Mouse (Mus musculus): ENCODE results near the gene Olfr1174-ps.

Gene Olfr1174-ps

DNA sequence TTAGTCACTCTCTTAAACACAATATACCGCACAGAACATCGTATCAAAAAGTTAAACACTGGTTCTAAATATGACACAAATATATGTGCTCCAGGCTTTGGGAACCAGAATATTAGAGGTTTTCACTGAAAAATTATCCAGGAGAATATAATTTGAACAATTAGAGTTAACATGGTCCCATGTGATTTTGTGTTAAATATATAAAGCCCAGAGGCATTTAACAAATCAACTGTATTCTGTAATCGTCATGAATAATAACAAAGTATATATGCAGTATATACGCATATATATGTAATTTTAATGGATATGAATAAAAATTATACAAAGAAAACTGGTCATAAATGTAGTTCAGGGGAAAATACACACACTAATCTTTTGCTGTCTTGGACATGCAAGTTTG lies at the start of gene Olfr1174-ps:
Gene Olfr1174-ps (minus strand): TSS at position 101 of the 400 bp plus-strand sequence.
- ATAC-seq (ENCODE audit: low TSS enrichment): no peak

DNA sequence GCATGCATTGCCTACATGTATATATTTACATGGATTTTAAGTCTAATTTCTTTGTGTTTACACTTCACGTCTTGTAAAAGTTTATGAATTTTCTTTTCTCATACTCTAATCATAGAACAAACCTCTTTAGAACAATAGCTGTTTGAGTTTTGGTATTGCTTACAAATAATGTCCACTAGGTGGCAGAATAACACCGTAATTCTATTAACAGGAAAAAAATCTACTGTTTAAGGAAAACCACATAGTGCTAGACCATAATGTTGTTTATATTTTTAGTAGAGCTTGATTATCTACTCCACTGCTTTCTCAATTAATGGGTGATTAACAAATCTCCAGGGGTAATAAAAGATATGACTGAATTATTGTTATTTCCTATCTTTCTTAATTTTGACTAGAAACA lies 41.4 kb upstream of the Olfr1174-ps start:
- ATAC-seq (ENCODE audit: low TSS enrichment): peak; percentile 77

DNA sequence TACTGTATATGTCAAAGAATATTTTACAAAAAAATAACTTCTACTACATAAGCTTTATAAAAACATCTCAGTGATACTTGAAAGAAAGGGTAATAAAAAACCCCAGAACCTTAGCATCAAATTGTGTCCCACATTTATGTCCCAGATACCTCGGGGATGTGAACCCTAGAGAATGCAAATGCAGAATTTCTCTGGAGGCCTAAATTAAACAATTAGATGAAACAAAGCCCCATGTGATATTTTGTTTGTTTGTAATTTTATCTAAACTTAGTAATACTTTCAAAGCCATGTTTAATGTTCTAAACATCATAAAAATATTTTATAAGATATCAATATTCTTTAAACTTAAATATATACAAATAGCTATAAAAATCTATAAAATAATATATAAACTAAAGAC lies 31.5 kb upstream of the Olfr1174-ps start, which contains the start of gene Olfr1177-ps:
Gene Olfr1177-ps (minus strand): TSS at position 101 of the 400 bp plus-strand sequence.
- no peak for ATAC-seq (ENCODE audit: low TSS enrichment)

DNA sequence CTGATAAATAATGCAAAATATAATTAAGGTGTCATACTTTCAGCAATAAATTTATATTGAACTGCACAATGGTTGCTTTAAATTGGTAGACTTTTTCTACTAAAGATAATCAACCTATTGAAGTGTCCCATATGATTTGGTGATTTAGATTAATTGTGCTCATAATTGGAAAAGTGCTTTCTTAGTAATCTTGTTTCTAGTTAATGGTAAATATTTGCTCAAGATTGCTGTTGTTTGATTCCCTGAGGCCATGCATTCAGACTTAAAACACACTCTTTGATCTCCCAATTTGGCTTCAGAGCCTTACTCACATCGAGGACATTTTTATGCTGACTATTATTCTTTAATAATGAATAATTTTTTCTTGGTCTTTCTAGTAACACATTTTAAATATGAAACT lies 21.5 kb upstream of the Olfr1174-ps start, which contains the start of gene Olfr1176:
Gene Olfr1176 (plus strand): TSS at position 301 of the 400 bp plus-strand sequence.
- no peak for ATAC-seq (ENCODE audit: low TSS enrichment)

DNA sequence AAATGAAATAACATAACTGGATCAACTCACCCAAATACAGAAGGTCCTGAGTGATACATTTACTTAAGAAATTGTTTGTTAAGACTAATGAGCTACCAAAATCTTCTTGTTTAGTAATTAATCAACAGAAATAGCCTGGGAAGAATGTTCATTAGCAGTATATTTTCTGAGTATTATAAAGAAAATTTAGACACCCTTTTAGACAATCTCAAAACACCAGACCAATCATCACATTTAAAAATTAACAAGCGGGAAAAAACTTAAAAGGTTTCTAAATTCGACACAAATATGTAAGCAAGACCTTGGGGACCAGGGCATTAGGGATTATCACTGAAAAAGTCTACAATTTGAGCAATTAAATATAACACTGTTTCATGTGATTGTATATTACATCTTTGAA lies 12.2 kb upstream of the Olfr1174-ps start, which contains the start of gene Olfr1175-ps:
Gene Olfr1175-ps (minus strand): TSS at position 101 of the 400 bp plus-strand sequence.
- no peak for ATAC-seq (ENCODE audit: low TSS enrichment)

DNA sequence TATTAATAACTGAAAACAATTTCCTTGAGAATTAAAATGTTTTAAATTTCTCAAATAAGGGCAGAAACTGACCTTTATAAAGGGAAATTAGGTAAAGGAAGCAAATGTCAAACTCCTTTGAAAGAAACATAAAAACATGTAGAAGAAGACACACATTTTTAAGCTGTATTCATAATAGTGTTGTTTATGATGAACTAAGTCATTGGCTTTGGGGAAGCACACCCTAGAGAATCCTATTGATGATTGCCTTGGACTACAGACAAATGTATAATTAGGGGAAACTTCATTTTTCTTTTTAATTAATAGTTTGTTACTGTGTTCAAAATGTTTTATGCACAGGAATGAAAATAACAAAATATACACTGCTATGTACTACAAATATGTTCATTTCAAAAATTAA lies 35.2 kb downstream of the Olfr1174-ps start, which contains the start of gene Olfr1173:
Gene Olfr1173 (minus strand): TSS at position 101 of the 400 bp plus-strand sequence.
- ATAC-seq (ENCODE audit: low TSS enrichment): no peak

Measured in frontal cortex, adult (tissue).